8 mouse cellular contexts compared by ENCODE assay signal in genomic region chr2:32914362-32914761, GRCm38 (mm10). TPM values are rescaled to one million over a fixed set of nuclear protein-coding genes. Genes with fewer than 3 reads are reported as not detected.
DNase-seq lines count a peak whose midpoint lies in the region; ATAC-seq and TF ChIP-seq lines count a peak whose summit lies in the region.

No protein-coding gene starts in this region.

- no peaks in the 10 kb centered on the region; the same call in 1 of the 2 replicates for H3K36me3 ChIP-seq in heart, adult 2 months (ENCODE audit: control insufficient read depth, insufficient read depth, low read length)
- peaks cover 14% of the 10 kb centered on the region for H3K36me3 ChIP-seq in intestine, embryonic 15.5 days

- H3K27me3 ChIP-seq in heart, adult 2 months (ENCODE audit: control insufficient read depth, insufficient read depth, low read length), result no peaks in the 10 kb centered on the region
- H3K27me3 ChIP-seq in intestine, embryonic 15.5 days (replicated peaks), result no peaks in the 10 kb centered on the region

- DNase-seq in heart, adult 2 months, result peak; percentile 41 to 49
- DNase-seq in heart, postnatal 25 days (ENCODE audit: low spot score), result no peak
- peak; percentile 84 for DNase-seq in lung, postnatal 36 days
- no peak for DNase-seq in gastrocnemius, postnatal 10 days

- intact Hi-C loops in heart, adult 2 months (cut with DNase I), result no loop called here
- intact Hi-C loops in heart, postnatal 25 days (cut with DNase I), result no loop called here

- H3K9ac ChIP-seq in heart, adult 2 months (ENCODE audit: low read depth, low read length), result peak overlapping the region; percentile 44
- H3K9ac ChIP-seq in intestine, embryonic 15.5 days, result peak overlapping the region; percentile 29

- peaks cover 11% of the 10 kb centered on the region for H3K4me1 ChIP-seq in heart, adult 2 months (ENCODE audit: control insufficient read depth, insufficient read depth, low read length)
- H3K4me1 ChIP-seq in brown adipose tissue, adult 24 weeks (ENCODE audit: control insufficient read depth, insufficient read depth, insufficient read length, low read length), result peaks cover 13% of the 10 kb centered on the region
- peaks cover 12% of the 10 kb centered on the region for H3K4me1 ChIP-seq in intestine, embryonic 15.5 days (replicated peaks)

- TF ChIP-seq POLR2A in heart, adult 2 months (IDR thresholded peaks at IDR 0.05; ENCODE audit: insufficient read depth, low read depth, low read length), result no peak

- peak; percentile 26; the same call in 1 of the 2 replicates for ATAC-seq in intestine, embryonic 15.5 days
- ATAC-seq in CD4-positive, CD25-positive, alpha-beta regulatory T cell, adult 4 months, result no peak
- ATAC-seq in cerebellum, adult (ENCODE audit: insufficient number of reproducible peaks, low FRiP score, low TSS enrichment), result no peak

- WGBS in heart, adult 2 months, result 46% methylated on average over 5 of the region's 5 CpGs
- WGBS in intestine, embryonic 15.5 days, result 71% methylated on average over 5 of the region's 5 CpGs

- no peak for TF ChIP-seq CTCF in heart, adult 2 months (IDR thresholded peaks at IDR 0.05)

- peak overlapping the region; percentile 83 for H3K27ac ChIP-seq in heart, adult 2 months
- H3K27ac ChIP-seq in brown adipose tissue, adult 24 weeks (replicated peaks; ENCODE audit: low read depth, low read length), result peak overlapping the region; percentile 86
- H3K27ac ChIP-seq in intestine, embryonic 15.5 days, result peak overlapping the region; percentile 84

- H3K4me3 ChIP-seq in heart, adult 2 months, result no peak overlapping the region
- H3K4me3 ChIP-seq in brown adipose tissue, adult 24 weeks (ENCODE audit: insufficient read depth, low read depth, low read length), result no peak overlapping the region
- H3K4me3 ChIP-seq in intestine, embryonic 15.5 days (replicated peaks), result no peak overlapping the region

- no peaks in the 10 kb centered on the region for H3K9me3 ChIP-seq in intestine, embryonic 15.5 days

- no peaks in the 10 kb centered on the region for H3K79me2 ChIP-seq in heart, adult 2 months (replicated peaks; ENCODE audit: control insufficient read depth, insufficient read depth, low read length)

- TF ChIP-seq EP300 in heart, adult 2 months (IDR thresholded peaks at IDR 0.05; ENCODE audit: insufficient read depth, low read depth, low read length), result no peak

- H3K4me2 ChIP-seq in intestine, embryonic 15.5 days (replicated peaks), result no peak overlapping the region

RNA-seq across cellular contexts. Expression of gene Fam129b, which starts 38.4 kb away (rescaled TPM):
- 10 to 100 TPM; 19.5 to 20.0 TPM for total RNA-seq in heart, adult 2 months (2021)
- polyA plus RNA-seq in heart, adult 2 months (2012; rRNA removed), result 21.0 and 21.5 TPM in 2 replicates
- 10 to 100 TPM; 23.8 to 31.9 TPM for total RNA-seq in heart, postnatal 25 days (2021)
- polyA plus RNA-seq in brown adipose tissue, adult 24 weeks (2012; ENCODE audit: insufficient read depth, insufficient read length, missing spikeins), result 4.9 and 5.9 TPM in 2 replicates
- 40.4 and 42.2 TPM in 2 replicates for polyA plus RNA-seq in intestine, embryonic 15.5 days (2015; fragmentation: Nextera tagmentation; extraction: Ambion mirVana)
- polyA plus RNA-seq in CD4-positive, CD25-positive, alpha-beta regulatory T cell, adult 4 months (2017; shearing (Covaris generic)), result 1 to 10 TPM in 1 of 2 experiments, under 1 TPM in 1; 0.97 to 1.0 TPM
- total RNA-seq in gastrocnemius, postnatal 10 days (2021), result 10 to 100 TPM; 16.5 to 22.5 TPM

RNA-seq across cellular contexts. Expression of gene Rpl12, which starts 47.0 kb away (rescaled TPM):
- total RNA-seq in heart, adult 2 months (2021), result 10 to 100 TPM; 60.6 to 64.0 TPM
- polyA plus RNA-seq in heart, adult 2 months (2012; rRNA removed), result 150 and 174 TPM in 2 replicates
- 10 to 100 TPM; 54.8 to 58.8 TPM for total RNA-seq in heart, postnatal 25 days (2021)
- 5.8 and 7.5 TPM in 2 replicates for polyA plus RNA-seq in brown adipose tissue, adult 24 weeks (2012; ENCODE audit: insufficient read depth, insufficient read length, missing spikeins)
- polyA plus RNA-seq in intestine, embryonic 15.5 days (2015; fragmentation: Nextera tagmentation; extraction: Ambion mirVana), result 185 and 190 TPM in 2 replicates
- 100 to 1,000 TPM in 1 of 2 experiments, 10 to 100 TPM in 1; 43.5 to 613 TPM for polyA plus RNA-seq in CD4-positive, CD25-positive, alpha-beta regulatory T cell, adult 4 months (2017; shearing (Covaris generic))
- 100 to 1,000 TPM; 156 to 177 TPM for total RNA-seq in gastrocnemius, postnatal 10 days (2021)

RNA-seq across cellular contexts. Expression of gene Lrsam1, which starts 47.1 kb away (rescaled TPM):
- total RNA-seq in heart, adult 2 months (2021), result 10 to 100 TPM; 12.6 to 16.3 TPM
- polyA plus RNA-seq in heart, adult 2 months (2012; rRNA removed), result 11.4 and 14.8 TPM in 2 replicates
- 10 to 100 TPM; 12.4 to 16.4 TPM for total RNA-seq in heart, postnatal 25 days (2021)
- polyA plus RNA-seq in brown adipose tissue, adult 24 weeks (2012; ENCODE audit: insufficient read depth, insufficient read length, missing spikeins), result 6.6 and 13.1 TPM in 2 replicates
- 7.2 and 7.7 TPM in 2 replicates for polyA plus RNA-seq in intestine, embryonic 15.5 days (2015; fragmentation: Nextera tagmentation; extraction: Ambion mirVana)
- polyA plus RNA-seq in CD4-positive, CD25-positive, alpha-beta regulatory T cell, adult 4 months (2017; shearing (Covaris generic)), result 10 to 100 TPM in 1 of 2 experiments, 1 to 10 TPM in 1; 5.5 to 11.1 TPM
- 10 to 100 TPM in 1 of 2 experiments, 1 to 10 TPM in 1; 9.9 to 12.9 TPM for total RNA-seq in gastrocnemius, postnatal 10 days (2021)

Comparison
In these comparisons a context has a peak if more than half of its experiments do, and no peak if none do; other contexts are left out.
1. DNase-seq: peak in heart, adult 2 months (2 of 2) and lung, postnatal 36 days (single experiment); none in heart, postnatal 25 days (single experiment) and gastrocnemius, postnatal 10 days (single experiment).
2. Peak in every context shown above with its lines, with median percentiles within 50 percentile points of each other: H3K27ac ChIP-seq.